Mouse (Mus musculus) myocyte (in vitro differentiated cells): ENCODE measurements at regions not wholly inside any gene's neighbourhood (a gene's known extent, or its start where the extent isn't known, plus 50 kb on each side); places are given as distances from the start of the nearest gene placed in this dataset.

ENCODE experiments used
- H3K27me3 ChIP-seq: one replicate; pipeline ENCODE4 v1.6.1; 2011; ENCODE audit not compliant: control insufficient read depth, insufficient read depth, insufficient read length
- H3K36me3 ChIP-seq: one replicate; pipeline ENCODE4 v1.6.1; 2011; ENCODE audit not compliant: control insufficient read depth, insufficient read depth
- H3K4me2 ChIP-seq: one replicate; pipeline ENCODE4 v1.6.1; 2011; ENCODE audit warnings: low read depth, control low read depth
- H3K4me3 ChIP-seq: one replicate; pipeline ENCODE4 v1.5.1; 2011; ENCODE audit warnings: mild to moderate bottlenecking, control low read depth, moderate library complexity
- H3K79me2 ChIP-seq: one replicate; pipeline ENCODE4 v1.6.1; 2011; ENCODE audit not compliant: control insufficient read depth, insufficient read depth
- H3ac ChIP-seq: one replicate; pipeline ENCODE4 v1.6.1; 2011; ENCODE audit not compliant: control insufficient read depth, insufficient read length
- CEBPB ChIP-seq: IDR thresholded peaks from 2 replicates; pipeline ENCODE4 v1.6.1; 2011; ENCODE audit warnings: mild to moderate bottlenecking, moderate library complexity; ENCODE audit not compliant: poor library complexity, insufficient read depth, severe bottlenecking
- E2F4 ChIP-seq: IDR thresholded peaks from one replicate; pipeline ENCODE4 v1.6.1; 2011; ENCODE audit warnings: mild to moderate bottlenecking, control low read depth, moderate library complexity; ENCODE audit not compliant: insufficient read depth
- MAX ChIP-seq: IDR thresholded peaks from one replicate; pipeline ENCODE4 v1.6.1; 2011; ENCODE audit warnings: low read depth, mild to moderate bottlenecking, control low read depth
- MYOD1 ChIP-seq, 3 experiments: IDR thresholded peaks; one replicate each; pipeline ENCODE4 v1.6.1; 2011; ENCODE audit warnings: control low read depth in 2 of 3, low read depth in 2 of 3, mild to moderate bottlenecking in 2 of 3, moderate library complexity in 1 of 3; ENCODE audit not compliant: insufficient read length in 2 of 3, control insufficient read depth in 1 of 3
- MYOG ChIP-seq, 3 experiments: IDR thresholded peaks; one replicate each; pipeline ENCODE4 v1.6.1; 2011; ENCODE audit warnings: control low read depth in 2 of 3, low read depth in 2 of 3, mild to moderate bottlenecking in 2 of 3; ENCODE audit not compliant: insufficient read length in 2 of 3, control insufficient read depth in 1 of 3, insufficient read depth in 1 of 3
- POLR2A ChIP-seq: IDR thresholded peaks from one replicate; pipeline ENCODE4 v1.6.1; 2011; ENCODE audit warnings: low read depth, mild to moderate bottlenecking, control low read depth, moderate library complexity; ENCODE audit not compliant: insufficient read length
- POLR2AphosphoS2 ChIP-seq: IDR thresholded peaks from one replicate; pipeline ENCODE4 v1.6.1; 2011; ENCODE audit warnings: low read depth, control low read depth; ENCODE audit not compliant: insufficient read length
- REST ChIP-seq: IDR thresholded peaks from one replicate; pipeline ENCODE4 v1.6.1; 2011; ENCODE audit warnings: mild to moderate bottlenecking, control low read depth, moderate library complexity; ENCODE audit not compliant: insufficient read depth, insufficient read length
- SRF ChIP-seq: IDR thresholded peaks from one replicate; pipeline ENCODE4 v1.6.1; 2011; ENCODE audit warnings: low read depth; ENCODE audit not compliant: control insufficient read depth, insufficient read length
- TCF12 ChIP-seq: IDR thresholded peaks from one replicate; pipeline ENCODE4 v1.6.1; 2011; ENCODE audit warnings: mild to moderate bottlenecking, control low read depth; ENCODE audit not compliant: poor library complexity, insufficient read depth, severe bottlenecking
- TCF3 ChIP-seq: IDR thresholded peaks from one replicate; pipeline ENCODE4 v1.6.1; 2011; ENCODE audit warnings: low read depth, control low read depth; ENCODE audit not compliant: insufficient read length
- USF1 ChIP-seq: IDR thresholded peaks from one replicate; pipeline ENCODE4 v1.6.1; 2011; ENCODE audit warnings: low read depth, mild to moderate bottlenecking, control low read depth, moderate library complexity

DNA sequence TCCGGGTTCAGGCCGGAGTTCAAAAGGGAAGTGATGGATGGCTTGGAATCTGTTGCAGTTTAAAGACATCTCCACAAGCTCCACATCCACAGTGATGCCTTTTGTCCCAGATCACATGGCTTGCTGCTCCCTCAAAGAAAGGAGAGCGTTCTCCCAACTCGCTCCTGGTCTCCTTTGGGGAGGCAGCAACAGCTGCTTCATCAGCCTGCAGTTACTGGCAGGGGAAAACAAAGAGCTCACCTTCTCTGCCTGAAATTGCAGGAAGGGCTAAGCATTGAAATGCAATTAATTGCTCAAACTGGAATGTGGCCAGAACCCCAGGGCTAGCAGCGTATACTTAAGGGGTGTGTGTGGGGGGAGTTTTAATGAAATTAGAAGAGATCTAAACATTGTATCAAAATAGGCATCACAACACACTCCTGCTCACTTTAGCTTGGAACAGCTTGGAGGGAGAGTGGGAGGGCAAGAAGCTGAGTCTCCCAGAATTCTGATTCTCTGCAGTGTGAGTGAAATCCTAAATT is 126.3 kb upstream of the Lrig3 start:
- Histone ChIP-seq H3K4me2 (no peak overlapping the region), H3K4me3 (no peak overlapping the region), H3K79me2 (no peaks in the 10 kb centered on the region), H3K27me3 (no peaks in the 10 kb centered on the region), H3ac (no peak overlapping the region), H3K36me3 (no peaks in the 10 kb centered on the region)
- TF ChIP-seq POLR2AphosphoS2 (no peak), MYOG (IDR thresholded peaks at IDR 0.05; ENCODE audit: control insufficient read depth in 1 of 3, insufficient read depth in 1 of 3, insufficient read length in 2 of 3, low read depth in 2 of 3) (no peak), MYOD1 (IDR thresholded peaks at IDR 0.05; ENCODE audit: control insufficient read depth in 1 of 3, insufficient read length in 2 of 3, low read depth in 2 of 3) (no peak), USF1 (no peak), SRF (no peak), MAX (no peak), TCF12 (no peak), REST (no peak), E2F4 (no peak)

DNA sequence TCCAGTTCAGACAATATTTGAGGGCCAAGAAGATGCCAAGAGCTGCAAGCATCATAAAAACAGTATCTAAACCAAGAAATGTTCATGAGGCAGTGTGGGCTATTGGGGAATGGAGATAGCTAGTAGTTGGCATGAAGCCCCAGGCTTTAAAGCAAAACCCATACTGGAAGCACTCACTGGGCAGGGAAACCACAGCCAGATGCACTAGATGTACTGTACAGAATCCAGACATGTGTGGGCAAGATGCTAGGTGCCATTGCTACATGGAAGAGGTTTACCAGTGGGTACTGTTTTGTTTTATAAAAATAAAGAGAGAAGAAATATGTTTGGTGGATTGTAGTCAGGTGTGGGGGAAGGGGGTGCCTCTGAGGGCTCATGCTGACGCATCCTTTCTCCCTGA is 125.6 kb upstream of the Lrig3 start:
- TF ChIP-seq USF1 (no peak), POLR2AphosphoS2 (no peak), CEBPB (no peak)
- H3K27me3 ChIP-seq, result no peaks in the 10 kb centered on the region
- H3ac ChIP-seq, result no peak overlapping the region
- no peak overlapping the region for H3K4me2 ChIP-seq
- H3K4me3 ChIP-seq, result no peak overlapping the region
- H3K79me2 ChIP-seq, result no peaks in the 10 kb centered on the region
- no peaks in the 10 kb centered on the region for H3K36me3 ChIP-seq

DNA sequence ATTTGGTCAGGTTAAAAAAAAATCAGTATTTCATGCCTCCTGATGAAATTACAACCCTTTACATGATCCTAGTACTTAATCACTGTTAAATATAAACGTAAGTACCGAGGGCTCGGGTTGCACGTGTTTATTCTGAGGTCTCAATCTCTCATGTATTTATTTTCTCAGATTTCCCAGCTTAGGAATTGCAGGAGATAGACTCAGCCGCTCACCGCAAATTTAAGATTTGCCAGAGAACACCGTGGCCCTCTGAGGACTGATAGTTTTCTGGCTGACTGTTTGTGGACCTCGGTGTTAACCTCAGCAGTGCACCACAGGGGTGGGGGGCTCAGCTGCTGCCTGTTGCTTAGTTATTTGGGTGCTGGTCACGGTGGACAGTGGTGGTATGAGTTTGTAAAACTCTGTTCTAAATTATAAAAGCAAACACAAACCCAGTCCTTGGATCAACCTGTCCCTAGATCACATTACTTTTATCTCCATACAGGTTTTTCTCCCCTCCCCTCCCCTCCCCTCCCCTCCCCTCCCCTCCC is 121.6 kb upstream of the Lrig3 start:
- no peaks in the 10 kb centered on the region for H3K27me3 ChIP-seq
- no peak overlapping the region for H3K4me3 ChIP-seq
- no peaks in the 10 kb centered on the region for H3K79me2 ChIP-seq
- no peak overlapping the region for H3ac ChIP-seq
- no peaks in the 10 kb centered on the region for H3K36me3 ChIP-seq
- no peak overlapping the region for H3K4me2 ChIP-seq
- no peak for TF ChIP-seq SRF
- no peak for TF ChIP-seq POLR2AphosphoS2
- TF ChIP-seq MYOD1 (IDR thresholded peaks at IDR 0.05; ENCODE audit: control insufficient read depth in 1 of 3, insufficient read length in 2 of 3, low read depth in 2 of 3), result no peak
- TF ChIP-seq MAX, result no peak
- TF ChIP-seq POLR2A, result no peak
- TF ChIP-seq REST, result no peak
- no peak for TF ChIP-seq TCF12
- no peak for TF ChIP-seq TCF3
- no peak for TF ChIP-seq CEBPB

DNA sequence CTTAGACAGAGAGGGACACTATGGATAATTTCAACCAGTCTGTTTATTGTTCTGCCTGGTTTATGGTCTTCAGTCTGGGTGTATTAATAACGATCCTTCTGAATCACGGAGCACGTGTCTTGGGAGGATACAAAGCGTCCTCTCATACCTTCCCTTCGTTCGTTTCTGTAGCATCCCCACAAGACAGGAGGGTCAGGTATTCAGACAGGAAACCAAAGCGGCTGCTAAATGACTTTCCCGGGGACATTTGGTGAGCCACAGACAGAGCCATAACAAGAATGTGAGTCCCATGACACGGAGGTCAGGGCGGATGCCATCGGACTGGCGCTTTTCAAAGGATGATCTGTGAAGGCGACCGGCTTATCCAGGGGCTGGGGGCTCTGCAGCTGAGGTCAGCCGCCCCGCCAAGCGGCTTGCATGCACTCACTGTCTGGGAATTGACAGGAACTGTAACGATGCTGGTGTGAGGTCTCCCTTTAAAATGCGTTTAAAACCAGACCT is 120.9 kb upstream of the Lrig3 start:
- Histone ChIP-seq H3K4me2 (no peak overlapping the region), H3K79me2 (no peaks in the 10 kb centered on the region), H3K27me3 (no peaks in the 10 kb centered on the region), H3ac (no peak overlapping the region), H3K4me3 (no peak overlapping the region), H3K36me3 (no peaks in the 10 kb centered on the region)
- TF ChIP-seq REST, result no peak

DNA sequence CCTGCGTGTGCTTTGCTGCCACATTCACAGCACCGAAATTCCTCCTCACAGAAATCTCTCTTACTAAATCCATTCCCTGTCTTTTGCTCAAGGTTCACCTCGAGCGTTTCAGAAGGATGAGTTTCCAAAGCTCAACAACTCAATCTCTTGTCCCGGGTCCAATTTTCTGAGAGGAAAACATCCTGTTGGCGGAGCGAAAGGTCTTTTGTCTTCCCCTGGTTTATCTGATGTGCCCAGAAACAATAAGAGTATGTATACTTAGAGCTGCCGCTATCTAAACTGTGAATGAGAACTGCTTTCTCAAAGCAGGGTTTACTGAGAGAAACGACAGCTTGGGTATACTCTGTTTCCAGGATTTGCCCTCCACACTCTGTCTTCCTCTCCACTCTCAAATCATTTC is 115.6 kb upstream of the Lrig3 start:
- H3K4me3 ChIP-seq, result no peak overlapping the region
- TF ChIP-seq MYOG (IDR thresholded peaks at IDR 0.05; ENCODE audit: control insufficient read depth in 1 of 3, insufficient read depth in 1 of 3, insufficient read length in 2 of 3, low read depth in 2 of 3) (no peak), SRF (no peak), CEBPB (no peak), USF1 (no peak), E2F4 (no peak), TCF12 (no peak), TCF3 (no peak), POLR2AphosphoS2 (no peak), MYOD1 (IDR thresholded peaks at IDR 0.05; ENCODE audit: control insufficient read depth in 1 of 3, insufficient read length in 2 of 3, low read depth in 2 of 3) (no peak), POLR2A (no peak), REST (no peak), MAX (no peak)
- no peaks in the 10 kb centered on the region for H3K79me2 ChIP-seq
- no peak overlapping the region for H3K4me2 ChIP-seq
- no peak overlapping the region for H3ac ChIP-seq
- H3K27me3 ChIP-seq, result no peaks in the 10 kb centered on the region
- H3K36me3 ChIP-seq, result no peaks in the 10 kb centered on the region

DNA sequence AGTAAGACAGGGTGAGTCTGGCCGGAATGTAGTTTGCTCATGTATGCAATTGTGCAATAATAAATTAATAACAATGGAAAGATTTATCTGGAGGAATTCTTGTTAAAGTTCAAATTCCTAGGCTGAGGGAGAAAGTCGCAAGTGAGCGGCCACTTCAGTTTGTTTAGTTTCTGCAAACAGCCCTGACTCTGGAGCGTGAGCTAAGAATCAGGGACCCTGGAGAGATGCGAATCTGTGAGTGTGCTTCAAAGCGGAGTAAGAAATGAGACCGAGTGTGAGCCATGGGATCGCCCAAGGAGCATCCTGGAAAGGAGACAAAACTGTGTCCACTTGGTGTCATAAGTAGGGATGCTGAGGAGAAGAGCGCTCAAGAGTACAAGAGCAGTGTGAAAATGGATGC is 104.2 kb upstream of the Lrig3 start:
- no peaks in the 10 kb centered on the region for H3K79me2 ChIP-seq
- TF ChIP-seq REST (no peak), CEBPB (no peak), SRF (no peak), POLR2A (no peak), USF1 (no peak), MYOG (IDR thresholded peaks at IDR 0.05; ENCODE audit: control insufficient read depth in 1 of 3, insufficient read depth in 1 of 3, insufficient read length in 2 of 3, low read depth in 2 of 3) (no peak), E2F4 (no peak), MYOD1 (IDR thresholded peaks at IDR 0.05; ENCODE audit: control insufficient read depth in 1 of 3, insufficient read length in 2 of 3, low read depth in 2 of 3) (no peak), MAX (no peak), POLR2AphosphoS2 (no peak), TCF12 (no peak), TCF3 (no peak)
- H3K27me3 ChIP-seq, result no peaks in the 10 kb centered on the region

More for the DNA sequence above, 104.2 kb upstream of the Lrig3 start:
- Histone ChIP-seq H3K36me3 (no peaks in the 10 kb centered on the region), H3ac (no peak overlapping the region), H3K4me3 (no peak overlapping the region), H3K4me2 (no peak overlapping the region)
